Mouse (Mus musculus): ENCODE results near the gene Spata18. TPM values are rescaled to one million over a fixed set of nuclear protein-coding genes. Genes with fewer than 3 reads are reported as not detected.

Gene Spata18
- polyA plus RNA-seq, 1 experiment from 2014 or later = 0.85 TPM

- DNase-seq (ENCODE audit: low spot score) = no peak
- Histone ChIP-seq H3K4me3 (no peak overlapping the region), H3K9me3 (no peaks in the 10 kb centered on the region), H3K27me3 (ENCODE audit: insufficient read depth, poor library complexity, severe bottlenecking) (no peaks in the 10 kb centered on the region), H3K27ac (no peak overlapping the region), H3K4me1 (replicated peaks) (no peaks in the 10 kb centered on the region; the same call in 1 of the 2 replicates), H3K36me3 (no peaks in the 10 kb centered on the region)
- 88% methylated on average over 12 of the region's 12 CpGs for WGBS
These were observed 50.9 kb downstream of the Spata18 start for GRCm38 (mm10) chr5:73701946-73702710.

GRCm38 (mm10) chr5:73703096-73703495 is 51.9 kb downstream of the Spata18 start:
- Histone ChIP-seq H3K27me3 (ENCODE audit: insufficient read depth, poor library complexity, severe bottlenecking) (no peaks in the 10 kb centered on the region), H3K4me3 (no peak overlapping the region), H3K4me1 (replicated peaks) (no peaks in the 10 kb centered on the region; the same call in 1 of the 2 replicates), H3K36me3 (no peaks in the 10 kb centered on the region), H3K27ac (no peak overlapping the region), H3K9me3 (no peaks in the 10 kb centered on the region)
- DNase-seq (ENCODE audit: low spot score) = no peak
- 93% methylated on average over 4 of the region's 4 CpGs for WGBS

- H3K27ac ChIP-seq = no peak overlapping the region
- no peaks in the 10 kb centered on the region; the same call in 1 of the 2 replicates for H3K4me1 ChIP-seq (replicated peaks)
- H3K36me3 ChIP-seq = no peaks in the 10 kb centered on the region
- H3K4me3 ChIP-seq = no peak overlapping the region
- no peaks in the 10 kb centered on the region for H3K9me3 ChIP-seq
- WGBS = 37% methylated on average over 14 of the region's 14 CpGs
- no peak for DNase-seq (ENCODE audit: low spot score)
- no peaks in the 10 kb centered on the region for H3K27me3 ChIP-seq (ENCODE audit: insufficient read depth, poor library complexity, severe bottlenecking)
These were observed 53.1 kb downstream of the Spata18 start for GRCm38 (mm10) chr5:73704263-73704662.

GRCm38 (mm10) chr5:73704757-73705156 is 53.6 kb downstream of the Spata18 start:
- Histone ChIP-seq H3K4me1 (replicated peaks) (no peaks in the 10 kb centered on the region; the same call in 1 of the 2 replicates), H3K4me3 (no peak overlapping the region), H3K27me3 (ENCODE audit: insufficient read depth, poor library complexity, severe bottlenecking) (no peaks in the 10 kb centered on the region), H3K9me3 (no peaks in the 10 kb centered on the region), H3K36me3 (no peaks in the 10 kb centered on the region), H3K27ac (no peak overlapping the region)
- WGBS = 91% methylated on average over 8 of the region's 8 CpGs
- no peak for DNase-seq (ENCODE audit: low spot score)

GRCm38 (mm10) chr5:73705290-73705689 is 54.1 kb downstream of the Spata18 start:
- 93% methylated on average over 5 of the region's 5 CpGs for WGBS
- Histone ChIP-seq H3K9me3 (no peaks in the 10 kb centered on the region), H3K27ac (no peak overlapping the region), H3K27me3 (ENCODE audit: insufficient read depth, poor library complexity, severe bottlenecking) (no peaks in the 10 kb centered on the region), H3K4me3 (no peak overlapping the region), H3K4me1 (replicated peaks) (no peaks in the 10 kb centered on the region; the same call in 1 of the 2 replicates), H3K36me3 (no peaks in the 10 kb centered on the region)
- DNase-seq (ENCODE audit: low spot score) = no peak

GRCm38 (mm10) chr5:73712852-73713251 is 61.7 kb downstream of the Spata18 start:
- no peak overlapping the region for H3K27ac ChIP-seq
- DNase-seq (ENCODE audit: low spot score) = no peak

GRCm38 (mm10) chr5:73716941-73717340 is 65.8 kb downstream of the Spata18 start:
- Histone ChIP-seq H3K9me3 (no peaks in the 10 kb centered on the region), H3K4me1 (replicated peaks) (no peaks in the 10 kb centered on the region), H3K4me3 (no peak overlapping the region), H3K27me3 (ENCODE audit: insufficient read depth, poor library complexity, severe bottlenecking) (no peaks in the 10 kb centered on the region), H3K27ac (no peak overlapping the region), H3K36me3 (no peaks in the 10 kb centered on the region)
- DNase-seq (ENCODE audit: low spot score) = no peak
- WGBS = 67% methylated on average over 2 of the region's 2 CpGs

More at GRCm38 (mm10) chr5:73712852-73713251, 61.7 kb downstream of the Spata18 start:
- no peaks in the 10 kb centered on the region for H3K36me3 ChIP-seq
- no peak overlapping the region for H3K4me3 ChIP-seq
- no peaks in the 10 kb centered on the region for H3K27me3 ChIP-seq (ENCODE audit: insufficient read depth, poor library complexity, severe bottlenecking)
- no peaks in the 10 kb centered on the region for H3K4me1 ChIP-seq (replicated peaks)
- no peaks in the 10 kb centered on the region for H3K9me3 ChIP-seq
- WGBS = 73% methylated on average over 7 of the region's 7 CpGs

GRCm38 (mm10) chr5:73721682-73722282 is 70.6 kb downstream of the Spata18 start:
- H3K27ac ChIP-seq = no peak overlapping the region
- no peak overlapping the region for H3K4me3 ChIP-seq
- H3K9me3 ChIP-seq = no peaks in the 10 kb centered on the region
- no peaks in the 10 kb centered on the region for H3K27me3 ChIP-seq (ENCODE audit: insufficient read depth, poor library complexity, severe bottlenecking)
- WGBS = 91% methylated on average over 21 of the region's 21 CpGs
- DNase-seq (ENCODE audit: low spot score) = no peak
- H3K4me1 ChIP-seq (replicated peaks) = no peaks in the 10 kb centered on the region
- no peaks in the 10 kb centered on the region for H3K36me3 ChIP-seq

GRCm38 (mm10) chr5:73725981-73726380 is 74.8 kb downstream of the Spata18 start:
- no peak overlapping the region for H3K27ac ChIP-seq
- no peak for DNase-seq (ENCODE audit: low spot score)
- no peaks in the 10 kb centered on the region for H3K9me3 ChIP-seq
- H3K4me1 ChIP-seq (replicated peaks) = no peaks in the 10 kb centered on the region
- no peaks in the 10 kb centered on the region for H3K27me3 ChIP-seq (ENCODE audit: insufficient read depth, poor library complexity, severe bottlenecking)
- WGBS = 94% methylated on average over 4 of the region's 4 CpGs
- H3K4me3 ChIP-seq = no peak overlapping the region
- no peaks in the 10 kb centered on the region for H3K36me3 ChIP-seq

- H3K9me3 ChIP-seq = no peaks in the 10 kb centered on the region
- WGBS = 86% methylated on average over 7 of the region's 7 CpGs
- DNase-seq (ENCODE audit: low spot score) = no peak
- no peak overlapping the region for H3K4me3 ChIP-seq
- H3K36me3 ChIP-seq = no peaks in the 10 kb centered on the region
- H3K27ac ChIP-seq = no peak overlapping the region
- H3K4me1 ChIP-seq (replicated peaks) = peaks cover 4% of the 10 kb centered on the region; the same call in 1 of the 2 replicates
- no peaks in the 10 kb centered on the region for H3K27me3 ChIP-seq (ENCODE audit: insufficient read depth, poor library complexity, severe bottlenecking)
These were observed 77.5 kb downstream of the Spata18 start for GRCm38 (mm10) chr5:73728651-73729050.

Other genes with a start within 250 kb of the Spata18 start
- not detected in 2 replicates for gene Cwh43, start 245.3 kb upstream of the Spata18 start, polyA plus RNA-seq (2016; fragmentation: Nextera tagmentation; extraction: Ambion mirVana)
- gene Dcun1d4, start 170.4 kb upstream of the Spata18 start, polyA plus RNA-seq (2016; fragmentation: Nextera tagmentation; extraction: Ambion mirVana) = 45.7 and 46.9 TPM in 2 replicates
- gene Lrrc66, start 18.9 kb upstream of the Spata18 start, polyA plus RNA-seq (2016; fragmentation: Nextera tagmentation; extraction: Ambion mirVana) = not detected in 2 replicates
- 19.8 and 20.9 TPM in 2 replicates for gene Sgcb, start 3.6 kb upstream of the Spata18 start, polyA plus RNA-seq (2016; fragmentation: Nextera tagmentation; extraction: Ambion mirVana)

Measured in hindbrain, embryonic 10.5 days (tissue).